Mouse (Mus musculus): ENCODE measurements around the gene Atf3. TPM values are rescaled to one million over a fixed set of nuclear protein-coding genes. Genes with fewer than 3 reads are reported as not detected.
A peak's percentile ranks its signal among the peaks of the same experiment; 100 is the strongest.

The Atf3 gene
- polyA plus RNA-seq, 1 experiment from 2014 or later = 17.6 TPM

DNA sequence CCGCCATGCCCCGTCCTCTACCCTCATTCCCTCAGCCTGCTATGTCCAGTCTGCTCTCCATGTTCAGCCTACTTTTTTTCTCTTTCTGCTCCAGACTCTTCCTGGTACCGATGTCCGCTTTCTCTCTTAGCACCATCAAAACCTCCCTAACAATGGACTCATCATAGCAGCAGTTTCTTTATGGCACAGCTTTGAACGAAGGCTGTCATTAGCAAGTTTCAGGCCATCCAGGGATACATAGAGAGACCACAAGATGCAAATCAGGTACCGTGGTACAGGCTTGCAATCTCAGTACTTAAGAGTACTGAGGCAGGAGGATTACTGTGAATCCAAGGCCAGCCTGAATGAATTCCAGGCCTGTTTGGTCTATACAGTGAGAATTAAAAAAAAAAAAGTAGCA is 25.1 kb downstream of the Atf3 start:
- ATAC-seq (ENCODE audit: insufficient number of reproducible peaks, low FRiP score) = no peak
- Histone ChIP-seq H3K4me2 (no peak overlapping the region), H3K27me3 (replicated peaks) (peaks cover 23% of the 10 kb centered on the region), H3K36me3 (no peaks in the 10 kb centered on the region), H3K27ac (ENCODE audit: poor library complexity, severe bottlenecking) (no peak overlapping the region), H3K9me3 (replicated peaks) (no peaks in the 10 kb centered on the region), H3K4me1 (replicated peaks) (no peaks in the 10 kb centered on the region), H3K9ac (no peak overlapping the region), H3K4me3 (no peak overlapping the region)
- WGBS = 78% methylated on average over 6 of the region's 6 CpGs

DNA sequence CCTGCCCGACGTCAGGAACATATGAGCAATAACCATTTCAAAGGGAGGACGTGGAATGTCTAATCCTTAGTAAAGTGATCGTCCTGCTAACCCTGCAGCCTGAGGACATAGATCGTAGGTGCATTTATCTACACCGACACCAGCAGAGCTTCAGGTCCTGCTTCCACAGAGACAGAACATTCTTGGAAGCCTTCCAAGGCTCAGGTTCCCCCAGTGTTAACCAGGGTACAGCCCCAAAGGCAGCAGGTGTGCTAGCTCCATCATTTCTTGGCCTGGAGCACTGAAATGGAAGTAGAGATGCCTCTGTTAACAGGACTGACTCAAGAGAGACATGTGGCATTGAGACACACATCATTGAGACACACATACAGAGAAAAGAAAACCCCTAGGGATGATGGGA is 25.6 kb downstream of the Atf3 start:
- Histone ChIP-seq H3K9ac (no peak overlapping the region), H3K4me1 (replicated peaks) (no peaks in the 10 kb centered on the region), H3K4me3 (no peak overlapping the region), H3K27ac (ENCODE audit: poor library complexity, severe bottlenecking) (no peak overlapping the region), H3K4me2 (no peak overlapping the region), H3K36me3 (no peaks in the 10 kb centered on the region), H3K27me3 (replicated peaks) (peaks cover 23% of the 10 kb centered on the region), H3K9me3 (replicated peaks) (no peaks in the 10 kb centered on the region)
- 64% methylated on average over 6 of the region's 6 CpGs for WGBS
- no peak for ATAC-seq (ENCODE audit: insufficient number of reproducible peaks, low FRiP score)

DNA sequence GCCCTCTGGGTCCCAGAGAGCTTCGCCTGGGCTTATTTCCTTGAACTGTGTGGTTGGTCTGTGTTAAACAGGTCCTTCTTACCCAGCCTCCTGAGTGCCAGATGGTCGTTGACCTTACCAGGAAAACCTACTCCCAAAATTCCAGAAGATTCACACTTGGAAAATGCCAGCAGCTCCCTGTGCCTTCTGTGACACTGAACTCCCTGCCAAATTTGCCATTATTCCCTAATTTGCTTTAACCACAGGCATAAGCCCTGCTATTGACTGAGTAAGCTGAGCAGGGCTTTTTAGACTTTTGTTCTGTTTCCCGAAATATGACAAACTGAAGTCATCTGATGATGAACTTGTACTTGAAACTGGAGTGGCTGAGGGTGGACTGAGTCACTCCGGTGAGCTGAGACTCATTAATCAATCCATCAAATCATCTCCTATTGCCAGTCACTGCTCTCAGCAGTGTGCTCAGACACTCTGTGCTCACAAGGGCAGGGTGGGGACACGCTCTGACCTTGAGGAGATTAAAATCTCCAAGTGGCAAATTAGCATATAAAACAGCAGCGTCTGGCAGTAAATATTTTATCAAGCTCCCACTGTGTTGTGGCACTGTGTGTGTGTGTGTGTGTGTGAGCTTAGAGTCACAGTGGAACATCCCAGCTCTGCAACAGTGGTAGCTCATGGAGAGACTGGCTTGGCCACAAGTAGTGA is 28.0 kb downstream of the Atf3 start:
- Histone ChIP-seq H3K9ac (no peak overlapping the region), H3K27me3 (replicated peaks) (peaks cover 23% of the 10 kb centered on the region)
- 43% methylated on average over 6 of the region's 6 CpGs for WGBS

DNA sequence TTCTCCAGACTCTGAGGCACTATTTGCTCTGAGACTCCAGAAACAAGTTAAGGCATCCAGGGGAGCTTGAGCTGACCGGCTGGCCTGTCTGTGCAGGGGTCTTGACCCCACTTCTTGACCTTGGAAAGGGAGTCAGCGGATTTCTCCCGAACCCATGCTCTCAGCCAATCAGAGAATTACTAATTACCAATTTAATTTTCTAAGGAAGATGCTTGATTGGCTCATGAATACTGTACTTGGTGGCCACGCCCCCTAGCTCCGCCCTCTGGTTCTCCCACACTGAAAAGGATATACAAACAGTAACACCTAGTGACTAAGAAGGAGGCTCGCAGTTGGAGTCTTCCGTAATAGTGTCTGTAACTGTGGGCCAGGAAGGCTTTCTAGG is 31.5 kb downstream of the Atf3 start:
- Histone ChIP-seq H3K4me3 (peak overlapping the region; percentile 75; the same call in 1 of the 2 replicates), H3K36me3 (no peaks in the 10 kb centered on the region), H3K9ac (no peak overlapping the region), H3K9me3 (replicated peaks) (no peaks in the 10 kb centered on the region), H3K4me1 (replicated peaks) (peaks cover 35% of the 10 kb centered on the region), H3K4me2 (peak overlapping the region; percentile 90), H3K27ac (ENCODE audit: poor library complexity, severe bottlenecking) (0 out of 2 replicates have a peak overlapping the region, but pooled peaks have one; percentile 23), H3K27me3 (replicated peaks) (peaks cover 13% of the 10 kb centered on the region)
- no peak for ATAC-seq (ENCODE audit: insufficient number of reproducible peaks, low FRiP score)
- WGBS = 6% methylated on average over 7 of the region's 7 CpGs

More for the DNA sequence above, 28.0 kb downstream of the Atf3 start:
- ATAC-seq (ENCODE audit: insufficient number of reproducible peaks, low FRiP score) = no peak
- Histone ChIP-seq H3K9me3 (replicated peaks) (no peaks in the 10 kb centered on the region), H3K4me3 (no peak overlapping the region), H3K27ac (ENCODE audit: poor library complexity, severe bottlenecking) (no peak overlapping the region), H3K36me3 (no peaks in the 10 kb centered on the region), H3K4me2 (no peak overlapping the region), H3K4me1 (replicated peaks) (peaks cover 21% of the 10 kb centered on the region)

DNA sequence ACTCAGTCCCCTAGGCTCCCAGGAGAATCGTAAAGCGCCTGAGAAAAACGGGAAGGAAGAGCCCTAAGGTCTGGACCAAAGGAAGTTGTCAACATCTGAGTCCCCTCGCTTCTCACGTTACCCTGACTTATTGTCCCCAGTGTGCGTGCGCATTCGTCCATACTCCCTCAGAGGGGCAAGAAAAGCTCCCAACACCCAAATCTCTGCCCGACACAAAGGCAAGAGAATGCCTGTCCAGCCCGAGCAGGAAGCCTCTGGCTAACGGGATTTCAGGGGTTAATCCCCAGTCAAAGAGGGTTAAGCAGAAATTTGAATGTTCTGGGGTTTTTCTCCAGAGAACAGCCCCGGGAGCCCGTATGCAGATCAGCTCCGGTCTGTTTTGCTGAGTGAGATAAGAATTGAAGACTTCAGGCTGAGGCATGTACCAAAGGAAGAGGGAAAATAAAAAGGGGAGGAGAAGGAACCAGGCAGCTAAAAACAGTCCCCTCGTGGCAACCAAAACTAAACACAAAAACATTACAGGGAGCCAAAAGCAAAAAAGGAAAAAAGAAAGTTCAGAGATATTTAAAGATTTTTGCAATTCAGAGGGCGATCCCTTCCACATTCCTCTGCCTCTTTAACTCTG is 32.0 kb downstream of the Atf3 start:
- Histone ChIP-seq H3K4me3 (peak overlapping the region; percentile 75), H3K27me3 (replicated peaks) (peaks cover 10% of the 10 kb centered on the region), H3K36me3 (no peaks in the 10 kb centered on the region), H3K27ac (ENCODE audit: poor library complexity, severe bottlenecking) (peak overlapping the region; percentile 45), H3K4me1 (replicated peaks) (peaks cover 40% of the 10 kb centered on the region), H3K9ac (peak overlapping the region; percentile 76), H3K4me2 (peak overlapping the region; percentile 90), H3K9me3 (replicated peaks) (no peaks in the 10 kb centered on the region)
- no peak for ATAC-seq (ENCODE audit: insufficient number of reproducible peaks, low FRiP score)
- WGBS = under 1% methylated on average over 16 of the region's 16 CpGs

DNA sequence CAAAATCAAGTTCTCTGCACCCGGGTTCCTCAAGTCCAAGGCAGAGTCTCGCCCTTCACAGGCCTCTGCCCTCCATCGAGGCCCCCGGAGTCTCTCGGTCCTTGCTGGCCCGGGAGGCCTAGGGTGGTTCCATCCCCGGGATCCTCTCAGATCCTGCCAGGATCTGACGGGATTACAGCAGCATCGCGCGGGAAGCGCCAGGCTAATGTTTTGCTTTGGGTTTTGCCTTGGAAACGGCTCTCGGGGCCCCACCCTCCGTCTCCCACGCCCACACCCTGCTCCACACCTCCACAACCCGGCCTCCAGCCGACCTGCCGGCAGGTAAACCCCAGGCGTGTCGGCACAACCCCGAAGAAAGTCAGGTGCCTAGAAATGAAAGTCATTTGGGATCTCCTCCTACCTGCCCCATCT is 33.0 kb downstream of the Atf3 start:
- H3K4me1 ChIP-seq (replicated peaks) = peaks cover 50% of the 10 kb centered on the region
- H3K27me3 ChIP-seq (replicated peaks) = peaks cover 10% of the 10 kb centered on the region
- H3K9me3 ChIP-seq (replicated peaks) = no peaks in the 10 kb centered on the region
- ATAC-seq (ENCODE audit: insufficient number of reproducible peaks, low FRiP score) = no peak
- no peak overlapping the region for H3K27ac ChIP-seq (ENCODE audit: poor library complexity, severe bottlenecking)
- peak overlapping the region; percentile 90 for H3K4me2 ChIP-seq
- WGBS = 2% methylated on average over 22 of the region's 22 CpGs
- H3K36me3 ChIP-seq = no peaks in the 10 kb centered on the region
- peak overlapping the region; percentile 75 for H3K4me3 ChIP-seq
- H3K9ac ChIP-seq = peak overlapping the region; percentile 76

DNA sequence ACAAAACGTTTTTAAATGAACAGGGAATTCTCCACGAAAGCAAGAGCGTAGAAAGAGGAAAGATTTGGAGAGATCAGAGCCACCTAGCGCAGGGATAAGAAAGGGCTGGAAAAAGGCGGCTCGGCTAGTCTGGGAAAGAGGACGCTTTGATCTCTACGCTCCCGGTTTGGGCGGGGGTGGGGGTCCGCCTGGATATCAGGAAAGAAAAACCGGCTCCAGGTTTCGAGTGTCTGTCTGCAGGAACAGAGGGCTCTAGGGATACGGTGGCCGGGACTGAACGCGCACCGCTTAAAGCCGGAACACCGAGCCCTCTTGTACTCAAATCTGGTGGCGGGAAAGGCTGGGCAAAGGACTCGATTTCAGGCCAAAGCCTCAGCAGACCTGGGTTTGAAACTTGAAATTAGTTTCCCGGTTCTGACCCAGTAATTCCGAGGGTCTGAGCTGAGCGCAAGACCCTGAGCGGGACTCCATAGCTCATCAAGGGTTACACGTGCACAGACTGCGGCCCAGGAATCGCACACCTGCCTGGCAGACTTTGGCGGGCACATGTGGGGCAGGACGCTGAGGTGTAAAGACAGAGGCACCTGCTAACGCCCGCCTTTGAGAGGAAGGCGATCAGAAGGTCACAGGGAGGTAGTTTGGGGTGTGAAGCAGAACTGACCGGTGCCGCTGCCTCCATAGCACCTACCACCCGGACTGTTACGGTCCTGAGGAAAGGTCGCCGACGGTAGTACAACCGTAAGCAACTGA is 33.6 kb downstream of the Atf3 start:
- Histone ChIP-seq H3K4me2 (peak overlapping the region; percentile 90), H3K9ac (peak overlapping the region; percentile 76), H3K4me3 (peak overlapping the region; percentile 75), H3K27ac (ENCODE audit: poor library complexity, severe bottlenecking) (peak overlapping the region; percentile 72; the same call in 1 of the 2 replicates), H3K36me3 (no peaks in the 10 kb centered on the region), H3K27me3 (replicated peaks) (peaks cover 10% of the 10 kb centered on the region), H3K9me3 (replicated peaks) (no peaks in the 10 kb centered on the region), H3K4me1 (replicated peaks) (peaks cover 56% of the 10 kb centered on the region)
- ATAC-seq (ENCODE audit: insufficient number of reproducible peaks, low FRiP score) = no peak
- WGBS = 1% methylated on average over 42 of the region's 42 CpGs

DNA sequence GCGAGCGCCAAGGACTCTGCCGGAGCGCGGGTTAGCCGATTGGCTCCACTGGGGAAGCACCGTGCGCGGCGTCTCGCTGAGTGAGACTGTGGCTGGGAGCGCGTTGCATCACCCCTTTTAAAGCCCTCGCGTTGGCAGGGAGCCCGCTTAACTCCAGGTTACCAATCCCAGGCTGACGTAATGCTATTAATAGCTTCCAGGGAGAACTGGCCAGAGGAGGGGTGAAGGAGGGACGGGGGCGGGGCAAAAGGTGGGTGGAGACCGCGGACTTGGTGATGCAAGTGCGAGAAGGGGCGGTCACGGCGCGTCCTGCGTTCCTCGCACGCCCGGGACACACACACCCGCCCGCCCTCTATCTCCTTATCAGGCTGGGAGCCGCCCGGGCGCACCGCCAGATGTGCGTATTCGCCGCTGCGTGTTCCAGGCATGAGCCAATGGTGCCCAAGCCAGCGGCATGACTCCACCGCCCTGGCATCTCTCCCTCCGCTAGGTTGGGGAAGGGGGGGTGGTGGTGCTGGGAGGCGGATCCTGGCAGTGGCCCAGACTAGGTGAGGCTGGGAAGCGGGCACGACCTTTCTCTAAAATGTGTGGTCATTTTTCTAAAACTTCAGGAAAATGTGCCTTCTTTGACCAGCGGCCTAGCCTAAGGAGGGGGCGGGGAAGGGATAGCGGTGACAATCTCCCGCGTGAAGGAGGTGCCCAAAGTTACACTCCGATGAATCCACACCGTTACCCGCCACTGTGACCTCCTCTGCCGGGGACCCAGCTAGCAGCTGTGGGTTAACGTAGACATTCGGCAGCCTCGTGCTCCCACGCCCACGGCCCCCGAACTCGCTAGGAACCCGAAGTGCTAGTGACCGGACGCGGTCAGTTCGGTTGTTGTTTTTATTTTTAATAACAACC is 34.4 kb downstream of the Atf3 start:
- H3K27me3 ChIP-seq (replicated peaks) = peaks cover 7% of the 10 kb centered on the region
- no peaks in the 10 kb centered on the region for H3K36me3 ChIP-seq
- peaks cover 64% of the 10 kb centered on the region for H3K4me1 ChIP-seq (replicated peaks)
- peak overlapping the region; percentile 90 for H3K9ac ChIP-seq
- peak overlapping the region; percentile 75 for H3K4me3 ChIP-seq
- peak overlapping the region; percentile 90 for H3K4me2 ChIP-seq
- peak; percentile 91 for ATAC-seq (ENCODE audit: insufficient number of reproducible peaks, low FRiP score)
- peak overlapping the region; percentile 90 for H3K27ac ChIP-seq (ENCODE audit: poor library complexity, severe bottlenecking)
- under 1% methylated on average over 67 of the region's 67 CpGs for WGBS
- H3K9me3 ChIP-seq (replicated peaks) = no peaks in the 10 kb centered on the region

DNA sequence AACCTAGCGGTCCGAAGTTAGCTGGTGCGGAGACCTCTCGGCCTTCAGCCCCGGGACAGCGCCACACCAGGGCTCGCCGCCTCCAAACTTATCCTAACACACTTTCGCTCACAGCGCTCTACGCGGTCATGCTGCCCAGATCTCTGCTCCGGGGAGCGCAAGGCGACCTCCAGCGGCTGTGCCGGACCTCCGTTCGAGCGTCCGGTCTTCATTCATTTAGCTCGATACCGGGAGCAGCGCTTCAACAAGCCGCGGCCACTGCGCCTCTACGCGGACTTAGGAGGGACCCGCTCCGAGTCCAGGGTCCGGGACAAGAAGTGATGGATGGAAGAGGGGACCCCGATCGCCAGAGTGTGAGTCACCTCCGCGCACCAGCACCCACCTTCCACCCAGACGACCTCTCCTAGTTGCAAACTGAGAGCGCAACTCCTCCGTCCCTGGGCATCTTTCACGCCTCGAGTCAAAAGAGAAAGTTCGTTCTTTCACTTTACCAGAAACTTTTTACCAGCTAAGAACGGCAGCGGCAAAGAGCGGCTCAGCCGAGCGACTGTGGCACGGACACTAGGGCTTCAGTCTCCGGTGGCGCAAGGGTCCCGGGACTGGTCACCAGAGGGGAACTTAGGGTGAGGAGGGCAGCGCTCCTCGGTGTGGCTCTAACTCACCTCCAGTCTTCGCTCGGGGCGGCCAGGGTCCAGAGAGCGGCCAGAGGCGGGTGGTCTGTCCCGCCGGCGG is 35.2 kb downstream of the Atf3 start:
- H3K36me3 ChIP-seq = no peaks in the 10 kb centered on the region
- peak overlapping the region; percentile 90 for H3K4me2 ChIP-seq
- H3K27me3 ChIP-seq (replicated peaks) = peaks cover 3% of the 10 kb centered on the region; the same call in 1 of the 2 replicates
- peak overlapping the region; percentile 75 for H3K4me3 ChIP-seq
- no peaks in the 10 kb centered on the region for H3K9me3 ChIP-seq (replicated peaks)
- H3K9ac ChIP-seq = peak overlapping the region; percentile 90
- H3K4me1 ChIP-seq (replicated peaks) = peaks cover 71% of the 10 kb centered on the region
- ATAC-seq (ENCODE audit: insufficient number of reproducible peaks, low FRiP score) = peak; percentile 39
- under 1% methylated on average over 61 of the region's 61 CpGs for WGBS
- H3K27ac ChIP-seq (ENCODE audit: poor library complexity, severe bottlenecking) = peak overlapping the region; percentile 90
